Mouse (Mus musculus): ENCODE measurements at regions not wholly inside any gene's neighbourhood (a gene's known extent, or its start where the extent isn't known, plus 50 kb on each side); places are given as distances from the start of the nearest gene placed in this dataset.

GRCm38 (mm10) chr8:126664891-126665290 is 71.1 kb upstream of the Irf2bp2 start:
- peaks cover 70% of the 10 kb centered on the region for H3K4me1 ChIP-seq (ENCODE audit: control insufficient read depth, insufficient read depth, low read length)
- peak overlapping the region; percentile 74 for H3K27ac ChIP-seq (ENCODE audit: insufficient read depth, low read depth, low read length)
- 23% methylated on average over 5 of the region's 5 CpGs for WGBS
- TF ChIP-seq CTCF (IDR thresholded peaks at IDR 0.05; ENCODE audit: insufficient read depth, low read depth, low read length) (no peak), POLR2A (IDR thresholded peaks at IDR 0.05; ENCODE audit: insufficient read depth, low read depth, low read length) (no peak)
- no peak overlapping the region for H3K4me3 ChIP-seq (ENCODE audit: insufficient read depth, low read depth, low read length)

- 49% methylated on average over 14 of the region's 14 CpGs for WGBS
- TF ChIP-seq POLR2A (IDR thresholded peaks at IDR 0.05; ENCODE audit: insufficient read depth, low read depth, low read length) (no peak), CTCF (IDR thresholded peaks at IDR 0.05; ENCODE audit: insufficient read depth, low read depth, low read length) (no peak)
- H3K4me3 ChIP-seq (ENCODE audit: insufficient read depth, low read depth, low read length) = no peak overlapping the region
- peak overlapping the region; percentile 22; the same call in 1 of the 2 replicates for H3K27ac ChIP-seq (ENCODE audit: insufficient read depth, low read depth, low read length)
- H3K4me1 ChIP-seq (ENCODE audit: control insufficient read depth, insufficient read depth, low read length) = peaks cover 65% of the 10 kb centered on the region
These were observed 69.3 kb upstream of the Irf2bp2 start for GRCm38 (mm10) chr8:126662797-126663784.

DNA sequence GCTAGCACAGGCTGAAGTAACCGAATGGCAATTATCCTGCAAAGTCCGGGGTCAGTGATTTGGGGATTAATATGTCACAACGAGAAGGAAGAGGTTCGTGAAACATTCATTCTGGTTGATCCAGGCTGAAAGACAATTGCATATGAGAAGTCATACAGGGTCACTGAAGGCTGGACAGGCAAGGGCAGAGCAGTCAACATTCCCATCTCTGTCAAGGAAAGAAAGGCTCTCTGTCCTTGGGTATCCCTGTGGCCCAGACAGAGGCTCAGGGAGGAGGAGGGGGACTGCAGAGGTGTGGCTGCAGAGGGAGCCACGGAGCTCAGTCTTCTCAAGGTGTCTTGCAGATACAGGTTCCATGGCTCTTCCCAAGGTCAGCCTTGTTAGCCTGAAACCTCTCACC is 68.4 kb upstream of the Irf2bp2 start:
- Histone ChIP-seq H3K4me3 (ENCODE audit: insufficient read depth, low read depth, low read length) (no peak overlapping the region), H3K4me1 (ENCODE audit: control insufficient read depth, insufficient read depth, low read length) (peaks cover 59% of the 10 kb centered on the region), H3K27ac (ENCODE audit: insufficient read depth, low read depth, low read length) (peak overlapping the region; percentile 8; the same call in 1 of the 2 replicates)
- TF ChIP-seq CTCF (IDR thresholded peaks at IDR 0.05; ENCODE audit: insufficient read depth, low read depth, low read length) (no peak), POLR2A (IDR thresholded peaks at IDR 0.05; ENCODE audit: insufficient read depth, low read depth, low read length) (no peak)
- 66% methylated on average over 5 of the region's 5 CpGs for WGBS

DNA sequence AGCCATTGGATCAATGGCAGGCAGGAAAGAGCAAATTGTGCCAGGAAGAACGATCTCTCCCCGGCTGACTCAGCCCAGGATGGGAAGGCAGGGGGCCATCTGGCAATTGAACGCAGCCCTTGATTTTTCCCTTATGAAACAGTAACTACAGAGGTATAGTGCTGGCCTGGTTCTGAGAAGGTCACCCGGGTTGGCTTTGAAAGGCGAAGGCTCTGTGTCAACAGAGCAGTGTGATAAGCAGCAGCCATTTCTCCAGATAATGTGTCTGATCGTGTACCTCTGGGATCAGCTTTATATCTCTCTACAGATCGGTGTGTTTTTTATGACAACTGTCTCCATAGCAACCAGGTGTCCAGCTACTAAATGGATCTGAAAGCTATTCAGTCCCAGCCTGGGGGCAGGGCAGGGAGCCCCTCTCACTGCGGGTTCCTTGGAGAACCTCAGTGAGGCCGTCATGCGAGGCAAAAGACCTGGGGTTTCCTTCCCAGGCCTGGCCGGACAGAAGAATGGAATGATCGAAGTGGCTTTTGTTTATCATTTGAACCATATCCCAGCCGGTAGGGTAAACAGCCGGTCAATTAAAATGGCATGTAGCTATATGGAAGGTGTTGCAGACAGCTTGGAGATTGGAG is 67.8 kb upstream of the Irf2bp2 start:
- WGBS = 45% methylated on average over 14 of the region's 14 CpGs
- H3K4me3 ChIP-seq (ENCODE audit: insufficient read depth, low read depth, low read length) = no peak overlapping the region
- TF ChIP-seq CTCF (IDR thresholded peaks at IDR 0.05; ENCODE audit: insufficient read depth, low read depth, low read length) (no peak), POLR2A (IDR thresholded peaks at IDR 0.05; ENCODE audit: insufficient read depth, low read depth, low read length) (no peak)
- peaks cover 54% of the 10 kb centered on the region for H3K4me1 ChIP-seq (ENCODE audit: control insufficient read depth, insufficient read depth, low read length)
- H3K27ac ChIP-seq (ENCODE audit: insufficient read depth, low read depth, low read length) = no peak overlapping the region; the same call in 1 of the 2 replicates

GRCm38 (mm10) chr8:126660658-126661316 is 67.0 kb upstream of the Irf2bp2 start:
- no peak for TF ChIP-seq CTCF (IDR thresholded peaks at IDR 0.05; ENCODE audit: insufficient read depth, low read depth, low read length)
- no peak for TF ChIP-seq POLR2A (IDR thresholded peaks at IDR 0.05; ENCODE audit: insufficient read depth, low read depth, low read length)
- peaks cover 47% of the 10 kb centered on the region for H3K4me1 ChIP-seq (ENCODE audit: control insufficient read depth, insufficient read depth, low read length)
- WGBS = 16% methylated on average over 12 of the region's 12 CpGs
- H3K4me3 ChIP-seq (ENCODE audit: insufficient read depth, low read depth, low read length) = no peak overlapping the region
- peak overlapping the region; percentile 58 for H3K27ac ChIP-seq (ENCODE audit: insufficient read depth, low read depth, low read length)

- Histone ChIP-seq H3K27ac (ENCODE audit: insufficient read depth, low read depth, low read length) (peak overlapping the region; percentile 58), H3K4me3 (ENCODE audit: insufficient read depth, low read depth, low read length) (no peak overlapping the region), H3K4me1 (ENCODE audit: control insufficient read depth, insufficient read depth, low read length) (peaks cover 42% of the 10 kb centered on the region)
- WGBS = 34% methylated on average over 12 of the region's 12 CpGs
- TF ChIP-seq CTCF (IDR thresholded peaks at IDR 0.05; ENCODE audit: insufficient read depth, low read depth, low read length) = no peak
- no peak for TF ChIP-seq POLR2A (IDR thresholded peaks at IDR 0.05; ENCODE audit: insufficient read depth, low read depth, low read length)
These were observed 66.2 kb upstream of the Irf2bp2 start for GRCm38 (mm10) chr8:126659691-126660657.

- H3K4me1 ChIP-seq (ENCODE audit: control insufficient read depth, insufficient read depth, low read length) = peaks cover 31% of the 10 kb centered on the region
- no peak overlapping the region for H3K27ac ChIP-seq (ENCODE audit: insufficient read depth, low read depth, low read length)
- no peak for TF ChIP-seq CTCF (IDR thresholded peaks at IDR 0.05; ENCODE audit: insufficient read depth, low read depth, low read length)
- TF ChIP-seq POLR2A (IDR thresholded peaks at IDR 0.05; ENCODE audit: insufficient read depth, low read depth, low read length) = no peak
- 91% methylated on average over 6 of the region's 6 CpGs for WGBS
- no peak overlapping the region for H3K4me3 ChIP-seq (ENCODE audit: insufficient read depth, low read depth, low read length)
These were observed 63.8 kb upstream of the Irf2bp2 start for GRCm38 (mm10) chr8:126657546-126657945.

All from olfactory bulb, adult 2 months (tissue).